Mouse (Mus musculus) thymus, postnatal 36 days (tissue): ENCODE results near the gene Fam53a.
A peak's percentile ranks its signal among the peaks of the same experiment; 100 is the strongest.

ENCODE experiments used
- DNase-seq, 2 experiments: peaks; one replicate each; pipeline ENCODE4 v3.0.0; 2022; ENCODE audit warnings: mixed read lengths in 2 of 2

The Fam53a gene

DNA sequence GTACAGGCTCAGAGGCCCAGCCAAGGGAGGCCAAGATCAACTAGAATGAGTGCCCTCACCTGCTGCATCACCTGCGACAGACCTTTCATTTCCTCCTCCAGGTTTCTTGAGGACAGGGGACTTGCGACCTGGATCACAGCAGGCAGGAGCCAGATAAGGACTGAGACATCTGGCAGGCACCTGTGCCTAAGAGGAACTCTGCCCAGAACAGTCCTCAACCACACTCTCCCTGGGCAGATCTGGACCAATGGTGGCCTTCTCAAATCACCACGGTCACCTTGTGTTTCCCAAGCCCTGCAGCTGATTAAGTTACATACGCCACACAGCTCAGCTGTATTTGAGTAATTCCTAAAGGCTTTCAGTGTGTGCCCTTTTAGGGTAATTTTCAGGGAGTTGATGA lies 1.2 kb upstream of the Fam53a start:
- DNase-seq: no peak

DNA sequence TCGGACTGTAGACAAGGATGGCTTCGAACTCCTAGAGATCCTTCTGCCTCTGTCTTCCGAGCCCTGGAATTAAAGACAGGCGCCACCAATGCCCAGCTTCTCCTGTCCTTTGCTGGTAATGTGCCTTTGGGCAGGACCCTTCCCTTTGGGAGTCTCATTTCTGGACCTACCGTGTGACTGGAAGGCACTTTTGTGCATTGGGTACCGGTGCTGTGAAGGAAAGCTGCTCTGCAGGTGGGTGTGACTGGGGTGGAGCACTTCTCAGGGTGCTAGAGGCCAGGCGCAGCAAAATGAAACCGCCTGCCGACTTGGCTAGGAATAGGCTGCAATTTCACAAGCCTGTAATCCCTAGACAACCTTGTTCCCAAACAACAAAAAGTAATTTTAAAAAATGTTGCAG lies 626 bp upstream of the Fam53a start:
- DNase-seq: peak; percentile 55 to 64

DNA sequence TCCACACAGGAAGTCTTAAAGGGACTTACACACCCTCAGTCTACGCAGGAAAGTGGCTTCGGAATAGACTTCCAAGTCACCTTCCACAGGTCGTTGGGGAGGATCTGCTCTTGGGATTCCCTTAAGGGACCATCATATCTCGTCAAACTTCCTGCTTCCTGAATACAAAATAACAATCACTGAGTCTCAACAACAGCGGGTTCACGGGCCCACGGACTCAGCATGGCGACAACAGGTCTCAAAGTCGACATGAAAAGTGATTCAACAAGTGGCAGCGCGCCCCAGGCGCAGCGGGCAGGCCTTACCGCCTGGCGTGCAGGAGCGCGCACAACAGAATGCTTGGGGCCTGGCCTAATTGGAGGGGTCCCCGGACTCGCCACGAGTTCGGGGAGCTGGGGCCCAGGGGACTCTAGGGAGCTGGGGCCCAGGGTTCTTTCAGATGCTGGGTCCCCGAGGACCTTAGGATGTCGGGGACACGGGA lies 575 bp downstream of the Fam53a start:
- peak; percentile 66 to 74 for DNase-seq

DNA sequence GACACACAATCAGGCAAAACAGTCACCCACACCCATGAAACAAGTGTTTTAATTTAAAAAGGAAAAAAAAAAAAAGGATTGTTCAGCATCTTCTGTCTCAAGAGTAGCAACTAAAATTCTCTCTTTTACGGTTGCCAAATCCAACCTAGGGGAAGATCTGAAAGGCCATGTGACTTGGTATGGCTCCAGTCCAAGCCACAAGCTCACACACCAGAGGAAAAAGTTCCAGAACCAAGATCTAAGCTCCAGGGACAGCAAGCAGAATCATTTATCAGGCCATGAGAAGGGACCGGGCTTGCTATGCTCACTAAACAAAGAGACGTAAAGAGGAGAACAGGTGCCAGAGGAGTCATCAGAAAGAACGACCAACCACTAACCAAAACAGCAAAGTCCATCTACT lies 1.5 kb downstream of the Fam53a start:
- DNase-seq: no peak

DNA sequence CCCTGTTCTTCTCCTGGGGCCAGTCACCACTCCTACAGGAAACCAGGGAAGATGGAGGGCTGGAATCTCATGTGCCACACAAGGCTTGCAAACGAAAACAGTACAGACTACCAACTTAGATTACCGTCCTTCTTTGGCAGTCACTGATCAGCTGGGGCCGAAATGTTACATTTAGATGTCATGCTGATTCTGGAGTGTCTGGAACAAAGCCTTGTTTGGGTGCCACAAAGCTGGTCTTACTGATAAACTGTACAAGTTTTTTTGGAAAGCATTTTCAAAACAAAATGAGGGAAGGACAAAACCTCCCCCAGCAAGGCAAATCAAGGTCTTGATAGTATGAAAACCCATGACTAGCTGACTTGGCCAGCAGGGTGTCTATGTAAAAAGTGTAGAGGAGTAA lies 5.7 kb downstream of the Fam53a start:
- no peak for DNase-seq

DNA sequence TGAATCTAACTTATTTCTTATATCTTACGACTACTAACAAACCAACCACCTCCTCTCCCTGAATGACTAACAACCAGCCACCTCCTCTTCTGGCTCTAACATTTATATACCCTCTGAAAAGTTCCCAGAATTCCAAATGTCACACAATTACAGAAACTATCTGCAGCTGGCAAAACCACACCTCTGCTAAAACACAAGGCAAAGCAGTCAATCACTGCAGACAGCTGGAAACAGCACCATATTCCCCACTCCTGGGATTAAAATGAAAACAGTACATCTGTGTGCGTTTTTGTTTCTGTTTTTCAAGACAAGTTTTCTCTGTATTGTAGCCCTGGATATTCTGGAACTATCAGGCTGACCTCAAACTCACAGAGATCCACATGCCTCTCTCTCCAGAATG lies 6.8 kb downstream of the Fam53a start:
- no peak for DNase-seq

DNA sequence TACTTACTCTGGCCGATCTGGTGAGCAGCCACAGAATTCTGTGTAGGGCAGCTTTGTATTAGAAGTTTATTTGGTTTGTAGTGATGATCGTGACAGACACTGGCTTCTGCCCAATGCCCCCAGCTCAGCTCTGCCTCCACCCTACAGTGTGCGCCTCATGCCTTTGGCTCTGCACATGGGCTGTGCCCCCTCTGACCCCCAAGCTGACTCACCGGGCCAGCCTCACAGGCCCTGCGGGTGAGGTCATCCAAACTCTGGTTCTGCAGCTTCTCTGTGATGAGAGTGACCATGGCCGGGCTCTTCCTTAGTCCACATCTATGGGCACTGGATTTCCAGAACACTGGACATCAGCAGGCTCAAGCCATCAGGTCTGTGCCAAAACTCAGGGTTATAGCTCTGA lies 15.0 kb downstream of the Fam53a start:
- DNase-seq: no peak

DNA sequence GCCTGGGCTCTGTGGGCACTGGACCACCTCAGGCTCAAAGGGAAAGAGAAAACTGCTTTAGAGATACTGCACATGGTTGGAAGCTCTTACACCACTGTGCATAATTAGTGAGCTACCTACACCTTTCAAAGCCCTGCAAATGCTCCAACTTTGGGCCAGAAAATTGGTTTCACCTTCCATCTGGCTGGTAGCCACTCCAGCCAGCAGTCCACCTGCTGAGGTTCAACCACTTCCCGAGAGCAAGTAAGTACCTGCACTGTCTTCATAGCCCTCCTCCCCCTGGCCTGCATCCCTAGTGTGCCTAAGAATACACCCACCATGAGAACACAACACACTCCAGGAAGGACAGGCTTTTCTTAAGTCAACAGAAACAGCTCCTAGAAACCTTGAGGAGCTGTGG lies 17.6 kb downstream of the Fam53a start:
- no peak for DNase-seq

DNA sequence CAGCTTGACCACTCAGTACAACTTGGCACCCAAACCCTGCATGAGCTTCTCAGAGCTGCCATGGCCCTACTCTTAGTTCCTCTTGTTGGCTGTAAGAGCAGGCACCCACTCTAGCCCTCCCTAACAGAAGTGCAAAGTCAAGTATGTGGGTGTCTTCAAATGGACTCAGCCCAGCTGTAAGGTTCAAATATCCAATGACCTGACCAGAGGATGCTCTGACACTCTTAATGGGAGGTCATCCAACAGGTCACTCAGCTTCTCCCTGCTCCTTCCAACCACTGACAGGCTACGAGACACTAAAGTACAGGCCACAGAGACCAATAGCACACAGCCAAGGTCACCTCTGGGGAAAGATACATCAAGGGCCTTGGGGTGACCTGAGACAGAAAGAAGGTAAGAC lies 20.2 kb downstream of the Fam53a start:
- DNase-seq: no peak

DNA sequence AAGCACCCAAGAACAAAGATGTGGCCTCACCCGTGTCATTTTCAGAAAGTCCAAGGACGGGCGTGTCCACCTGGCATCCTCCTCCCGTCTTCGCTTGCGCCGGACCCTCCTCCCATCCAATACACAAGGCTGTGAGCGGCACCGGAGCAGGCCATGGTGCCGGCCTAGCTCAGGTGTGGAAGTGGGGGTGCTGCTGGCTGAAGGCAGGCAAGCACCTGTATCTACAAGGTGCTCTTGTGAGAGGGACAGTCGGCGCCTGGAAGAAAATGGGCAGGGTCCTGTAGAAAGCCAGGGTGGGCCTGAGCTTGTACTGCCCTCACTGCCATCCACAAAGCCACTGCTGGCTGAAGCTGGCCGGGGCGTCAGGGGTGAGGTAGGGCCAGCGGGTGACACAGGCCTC lies 22.0 kb downstream of the Fam53a start:
- DNase-seq: no peak

DNA sequence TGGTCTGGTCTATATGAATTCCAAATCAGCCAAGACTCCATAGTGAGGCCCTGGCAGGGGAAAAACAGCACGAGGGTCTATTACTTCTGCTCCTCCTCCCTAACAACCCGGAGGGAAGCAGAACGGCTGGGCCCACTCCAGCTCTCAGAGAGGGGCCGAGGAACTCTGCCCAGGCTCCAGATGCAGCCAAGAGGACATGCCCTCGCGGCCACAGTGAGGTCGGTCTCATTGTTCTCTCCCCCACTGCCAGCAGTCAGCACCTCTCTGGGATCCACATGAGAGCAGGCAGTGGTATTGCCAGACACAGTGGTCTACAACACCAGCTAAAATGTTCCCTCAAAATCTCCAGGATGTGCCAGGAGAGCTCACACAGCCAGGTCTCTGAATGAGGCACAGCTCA lies 22.8 kb downstream of the Fam53a start:
- DNase-seq: no peak

DNA sequence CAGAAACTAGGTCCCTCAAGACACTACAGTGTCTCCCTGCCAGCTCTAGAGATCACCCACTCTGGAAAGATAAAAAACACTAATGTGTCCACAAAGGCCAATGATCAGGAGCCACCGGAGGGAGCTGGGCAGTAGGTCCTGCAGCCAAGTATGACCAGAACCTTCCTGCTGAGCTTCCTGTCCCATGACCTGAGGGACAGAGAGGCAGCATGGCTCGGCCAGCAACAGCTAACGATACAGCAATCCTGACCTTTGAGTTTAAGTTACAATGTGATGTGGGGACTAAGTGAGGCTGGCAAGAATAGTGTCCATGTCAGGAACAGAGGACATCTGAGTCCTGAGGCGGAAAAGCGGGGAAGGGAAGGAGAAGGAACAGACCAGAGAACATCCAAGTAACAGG lies 24.1 kb downstream of the Fam53a start:
- DNase-seq: no peak

DNA sequence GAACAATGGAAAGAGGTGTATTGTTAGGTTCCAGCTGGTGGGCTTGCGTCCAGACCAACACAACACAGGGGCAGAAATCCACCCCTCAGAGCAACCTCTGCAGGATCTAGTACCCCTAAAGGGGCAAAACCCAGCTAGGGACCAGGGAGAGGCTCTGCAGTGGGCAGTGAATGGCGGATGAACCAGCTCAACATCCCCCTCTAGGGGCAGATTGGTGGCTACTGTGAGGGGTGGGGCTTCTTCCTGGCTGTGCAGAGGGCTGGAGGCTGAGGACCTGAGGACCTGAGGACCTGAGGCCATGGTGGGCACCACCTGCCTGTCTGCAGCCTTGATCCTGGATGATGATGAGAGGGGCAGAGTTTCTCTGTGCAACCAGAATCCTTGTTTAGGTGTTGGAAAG lies 35.8 kb downstream of the Fam53a start:
- DNase-seq: peak; percentile 24 to 31

DNA sequence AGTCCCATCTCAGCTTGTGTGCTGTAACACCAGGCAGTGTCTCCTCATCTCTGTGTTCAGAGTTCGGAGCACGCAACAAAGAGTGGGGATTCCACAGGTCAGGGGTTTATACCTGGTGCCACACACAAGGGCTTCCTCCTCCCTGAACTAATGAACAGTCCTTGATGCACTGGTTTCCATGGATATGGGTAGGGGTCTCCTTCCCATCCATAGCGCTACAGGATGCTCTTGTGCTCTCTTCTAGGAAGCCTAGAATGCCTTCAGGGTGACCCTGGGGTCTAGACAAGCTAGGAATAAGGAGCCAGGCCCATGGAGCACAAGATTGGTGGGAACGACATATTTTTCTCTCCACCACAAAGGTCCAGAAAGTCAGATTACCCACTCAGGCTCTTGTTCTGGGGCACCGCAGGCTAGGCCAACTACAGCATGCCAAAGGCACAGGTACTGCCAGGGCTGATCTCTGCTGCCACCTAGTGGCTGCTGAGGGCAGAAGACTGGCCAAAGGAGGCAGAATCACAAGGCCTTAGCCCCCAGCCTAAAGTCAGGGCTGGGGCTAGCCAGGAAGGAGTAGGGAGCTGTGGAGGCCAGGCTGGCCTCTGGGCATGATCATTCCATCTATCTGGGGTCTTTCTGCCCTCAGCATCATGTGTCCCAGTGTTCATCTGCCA lies 40.1 kb downstream of the Fam53a start:
- peak; percentile 64 to 72 for DNase-seq

DNA sequence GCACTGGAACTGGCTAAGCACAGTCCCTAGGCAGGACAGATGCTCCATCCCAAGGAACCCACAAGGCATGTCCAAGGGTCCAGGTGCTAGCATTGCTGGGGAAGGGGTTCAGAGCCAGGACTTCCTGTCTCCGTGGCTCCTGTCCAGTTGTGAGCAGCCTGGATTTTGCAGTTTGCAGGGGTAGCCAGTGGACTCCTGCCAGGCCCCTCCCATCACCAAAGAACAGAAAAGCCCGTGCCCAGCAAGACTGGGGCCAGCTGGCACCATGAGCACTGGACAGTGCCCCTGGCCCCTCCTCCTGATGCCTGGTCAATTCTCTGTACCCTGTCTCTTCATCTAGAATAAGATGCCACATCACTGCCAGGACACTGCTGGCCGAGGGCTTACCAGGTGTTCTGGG lies 41.4 kb downstream of the Fam53a start:
- no peak for DNase-seq

DNA sequence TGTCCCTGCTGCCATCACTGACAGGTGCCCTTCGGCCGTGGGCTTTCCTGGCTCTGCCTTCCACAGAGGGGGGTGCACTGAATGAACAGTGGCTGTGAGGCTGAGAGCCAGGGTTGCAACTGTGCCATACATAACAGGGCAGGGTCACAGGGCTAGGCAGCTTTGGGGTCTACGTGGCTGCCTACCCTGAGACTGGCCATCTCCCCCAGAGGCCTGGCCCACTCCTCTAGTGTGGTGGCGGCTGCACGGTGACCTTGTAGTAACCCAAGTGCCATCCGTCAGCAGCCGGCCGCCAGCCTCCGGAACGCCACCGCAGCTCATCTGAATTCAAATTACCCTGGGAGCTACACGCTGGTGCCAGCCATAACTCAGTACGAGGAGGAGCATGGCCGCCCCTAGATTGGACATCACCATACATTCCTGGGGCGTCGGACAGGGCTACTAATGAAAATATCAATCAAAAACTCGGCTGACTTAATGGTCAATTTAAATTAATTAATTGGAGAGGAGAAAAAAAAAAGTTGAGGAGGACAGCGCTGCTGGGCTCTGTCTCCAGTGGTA lies 41.9 kb downstream of the Fam53a start:
- no peak for DNase-seq

DNA sequence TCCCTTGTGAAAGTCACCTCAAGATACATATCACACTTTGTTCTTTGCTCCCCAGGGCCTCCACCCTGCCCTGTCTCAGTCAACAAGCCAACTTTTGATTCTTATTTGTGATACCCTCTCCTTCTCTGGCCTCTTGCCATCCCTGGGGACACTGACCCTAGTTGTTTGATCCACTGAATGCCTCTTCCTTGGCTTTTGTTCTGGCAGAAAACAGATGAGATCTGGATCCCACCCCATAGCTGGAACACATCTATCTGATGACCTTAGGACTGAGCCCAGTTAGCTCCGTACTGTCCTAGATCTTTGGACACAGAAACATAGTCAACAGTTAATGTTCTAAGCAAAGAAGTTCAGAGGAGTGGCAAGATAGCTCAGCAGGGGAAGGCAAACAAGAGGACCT lies 49.1 kb downstream of the Fam53a start:
- DNase-seq: no peak

DNA sequence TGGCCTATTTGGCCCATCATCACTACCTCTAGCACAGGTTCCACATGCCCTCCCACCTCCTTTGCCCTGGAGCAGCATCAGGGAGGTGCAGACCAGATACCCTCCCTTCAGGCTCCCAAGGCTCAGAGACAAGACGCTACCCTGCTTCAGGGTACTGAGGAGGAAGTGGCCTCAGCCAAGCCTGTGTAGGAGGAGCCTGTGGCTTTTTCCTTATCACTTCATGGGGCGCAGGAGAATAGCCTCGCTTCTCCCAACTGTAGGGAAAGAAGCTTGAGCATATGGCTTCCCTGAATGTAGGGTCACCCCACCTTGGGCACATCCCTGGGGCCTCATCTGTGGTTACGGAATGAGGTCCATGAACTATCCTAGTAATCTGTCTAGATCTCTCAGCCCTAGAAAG lies 55.2 kb downstream of the Fam53a start:
- no peak for DNase-seq

DNA sequence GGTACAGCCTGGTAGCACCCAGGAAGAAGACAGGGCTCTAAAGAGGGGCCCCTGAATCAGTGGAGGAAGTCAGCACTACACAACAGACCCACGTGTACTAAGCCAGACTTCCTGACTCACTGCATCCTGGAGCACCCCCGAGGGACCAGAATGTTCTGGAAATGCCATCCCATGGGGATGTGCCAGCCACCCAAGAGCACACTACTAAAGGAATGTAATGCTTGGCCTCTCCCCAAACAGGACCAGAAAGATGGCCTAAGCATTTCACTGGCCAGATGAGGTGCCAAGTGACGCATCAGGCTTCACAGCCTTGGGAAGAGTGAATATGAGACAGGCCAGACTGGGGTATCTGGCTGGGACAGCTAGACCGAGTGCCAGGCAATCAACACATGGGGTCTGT lies 63.5 kb downstream of the Fam53a start:
- DNase-seq: no peak

DNA sequence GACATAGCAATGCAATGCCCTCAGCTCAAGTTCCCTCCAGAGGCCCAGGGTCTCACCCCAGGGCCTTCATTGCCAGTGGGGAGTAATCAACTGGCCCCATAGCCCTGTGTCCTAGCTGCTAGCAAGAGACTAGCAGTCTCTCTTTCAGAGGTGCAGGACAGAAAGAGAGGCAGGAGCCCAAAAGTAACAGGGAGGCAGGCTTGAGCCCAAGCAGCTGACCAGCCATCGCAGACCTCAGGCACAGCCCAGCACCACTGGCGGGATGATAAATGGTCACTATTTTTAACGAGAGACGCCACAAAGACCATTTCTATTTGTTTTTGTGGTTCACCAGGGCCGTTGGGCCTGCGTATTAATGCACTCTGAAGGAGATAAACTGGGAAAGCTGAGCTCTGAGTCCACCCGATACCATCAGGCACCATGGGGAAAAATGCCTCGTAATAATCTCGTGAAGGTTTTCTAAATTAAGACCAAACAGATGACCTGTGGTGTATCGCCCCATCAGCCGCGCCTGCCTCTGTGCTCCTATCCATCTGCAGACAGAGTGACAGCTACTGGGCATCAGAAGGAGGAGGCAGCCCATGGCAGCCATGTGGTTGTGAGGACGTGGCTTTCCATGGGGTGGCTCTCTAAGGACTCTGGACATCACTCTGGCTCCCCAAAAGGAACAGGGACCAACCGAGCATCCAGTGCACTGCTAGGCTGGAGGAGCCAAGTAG lies 73.0 kb downstream of the Fam53a start:
- DNase-seq: no peak
